Mouse (Mus musculus) kidney, embryonic 16.5 days (tissue): ENCODE data around the gene Cdc42. TPM values are rescaled to one million over a fixed set of nuclear protein-coding genes. Genes with fewer than 3 reads are reported as not detected.

Source experiments
- ATAC-seq: fragments of 200-750 bp; cut with Nextera tagmentation; 2 replicates; pipeline ENCODE4 v1.8.0; 2017; ENCODE audit warnings: moderate TSS enrichment; ENCODE audit not compliant: low FRiP score, low TSS enrichment
- H3K27ac ChIP-seq: fragments of 300-500 bp; sonication (generic); 2 replicates; pipeline ENCODE4 v1.5.1; 2014; ENCODE audit warnings: low read length
- H3K27me3 ChIP-seq: fragments of 300-500 bp; sonication (generic); 2 replicates; pipeline ENCODE4 v1.6.1; 2014; ENCODE audit warnings: low read length, control low read depth, mixed read lengths; ENCODE audit not compliant: insufficient read depth
- H3K36me3 ChIP-seq: fragments of 300-500 bp; sonication (generic); 2 replicates; pipeline ENCODE4 v1.6.1; 2014; ENCODE audit warnings: low read length, control low read depth, mixed read lengths; ENCODE audit not compliant: insufficient read depth
- H3K4me1 ChIP-seq: fragments of 300-500 bp; sonication (generic); 2 replicates; pipeline ENCODE4 v1.6.1; 2014; ENCODE audit warnings: low read length, control low read depth, mixed read lengths; ENCODE audit not compliant: insufficient read depth
- H3K4me2 ChIP-seq: fragments of 300-500 bp; sonication (generic); replicated peaks from 2 replicates; pipeline ENCODE4 v1.6.1; 2014; ENCODE audit warnings: low read depth, low read length
- H3K4me3 ChIP-seq: fragments of 300-500 bp; sonication (generic); 2 replicates; pipeline ENCODE4 v1.5.1; 2014; ENCODE audit warnings: mild to moderate bottlenecking, low read length
- H3K9ac ChIP-seq: fragments of 300-500 bp; sonication (generic); replicated peaks from 2 replicates; pipeline ENCODE4 v1.6.1; 2014; ENCODE audit warnings: low read length
- H3K9me3 ChIP-seq: fragments of 300-500 bp; sonication (generic); 2 replicates; pipeline ENCODE4 v1.6.1; 2016; ENCODE audit warnings: low read length, control low read depth
- WGBS: fragments of 180-500 bp; shearing (Covaris S2); extraction: QIAGEN DNeasy Blood & Tissue Kit; methylation state at CpG from one replicate; pipeline ENCODE4 v1.1.7; 2014; 5-methylcytosine and 5-hydroxymethylcytosine counted together
- polyA plus RNA-seq: library from polyadenylated mRNA; unstranded; fragments of >200 nt; fragmentation: Nextera tagmentation; extraction: Ambion mirVana; gene quantifications from 2 replicates; pipeline ENCODE4 v1.2.1, GENCODE M21; 2015

Gene Cdc42
- polyA plus RNA-seq, 1 experiment from 2014 or later = 758 TPM

DNA sequence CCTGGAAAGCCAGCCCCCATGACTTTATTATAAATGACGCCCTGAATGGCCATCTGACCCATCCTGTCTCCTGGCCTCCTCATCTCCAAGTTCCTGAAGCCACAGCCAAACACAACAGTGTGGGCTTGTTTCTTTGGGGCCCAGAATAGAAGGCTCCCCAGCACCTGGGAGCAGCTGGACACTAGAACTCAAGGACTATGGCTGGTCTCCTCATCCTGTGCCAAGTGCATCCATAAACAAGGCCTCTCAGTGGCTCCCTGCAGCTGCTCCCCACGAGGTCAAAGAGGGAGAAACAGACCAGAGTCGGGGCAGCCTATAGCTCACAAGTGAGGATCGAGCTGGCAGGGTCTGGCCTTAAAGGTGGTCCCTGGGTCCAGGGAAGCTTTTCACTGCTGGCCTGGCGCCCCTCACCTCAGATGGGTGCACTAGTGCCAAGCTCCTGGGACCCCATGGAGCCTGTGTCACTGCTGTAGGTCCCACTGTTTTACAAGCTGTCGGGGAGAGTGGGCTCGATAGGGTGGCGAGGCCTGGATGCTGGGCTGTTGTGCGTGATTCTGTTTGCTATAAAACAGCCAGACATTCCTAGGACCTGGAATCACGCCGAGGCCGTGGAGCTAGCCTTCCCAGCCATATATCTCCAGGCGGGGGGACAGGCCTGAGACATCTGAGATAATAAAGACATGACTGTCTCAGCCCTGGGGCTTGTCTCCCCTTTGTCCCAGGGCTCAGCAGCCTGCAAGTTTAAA lies 51.5 kb downstream of the Cdc42 start:
- no peak overlapping the region for H3K4me2 ChIP-seq
- peak overlapping the region; percentile 29; the same call in 1 of the 2 replicates for H3K9ac ChIP-seq
- H3K9me3 ChIP-seq = no peaks in the 10 kb centered on the region
- ATAC-seq = peak; percentile 13
- H3K4me1 ChIP-seq = peaks cover 56% of the 10 kb centered on the region
- H3K27me3 ChIP-seq = no peaks in the 10 kb centered on the region
- H3K36me3 ChIP-seq = no peaks in the 10 kb centered on the region
- peak overlapping the region; percentile 78 for H3K27ac ChIP-seq
- WGBS = 39% methylated on average over 13 of the region's 13 CpGs
- no peak overlapping the region for H3K4me3 ChIP-seq

GRCm38 (mm10) chr4:137305066-137305465 lies 52.5 kb downstream of the Cdc42 start:
- no peak overlapping the region for H3K4me3 ChIP-seq
- H3K9ac ChIP-seq = no peak overlapping the region
- peaks cover 47% of the 10 kb centered on the region for H3K4me1 ChIP-seq
- ATAC-seq = no peak
- H3K9me3 ChIP-seq = no peaks in the 10 kb centered on the region
- H3K36me3 ChIP-seq = no peaks in the 10 kb centered on the region
- no peak overlapping the region for H3K27ac ChIP-seq
- no peaks in the 10 kb centered on the region for H3K27me3 ChIP-seq
- WGBS = 89% methylated on average over 6 of the region's 7 CpGs
- no peak overlapping the region for H3K4me2 ChIP-seq

DNA sequence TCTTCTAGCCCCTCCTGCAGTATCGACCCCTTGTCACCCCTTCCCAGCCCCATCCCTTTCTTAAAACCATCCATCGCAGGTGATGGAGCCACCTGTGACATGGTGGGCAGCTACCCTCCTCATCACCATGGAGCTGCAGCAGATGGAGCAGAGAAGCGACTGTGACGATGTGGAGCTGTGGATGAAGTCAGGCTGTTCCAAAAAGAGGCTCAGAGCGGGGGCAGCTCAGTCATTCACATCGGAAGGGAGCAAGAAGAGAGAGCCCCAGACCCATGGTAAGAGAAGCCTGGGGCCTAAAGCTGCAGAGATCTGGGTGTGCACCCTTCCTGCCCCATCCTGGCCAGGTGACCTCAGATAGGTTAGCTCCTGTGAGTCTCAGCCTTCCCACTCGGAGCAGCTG lies 53.4 kb downstream of the Cdc42 start:
- Histone ChIP-seq H3K27me3 (no peaks in the 10 kb centered on the region), H3K9ac (no peak overlapping the region), H3K4me3 (no peak overlapping the region), H3K4me1 (peaks cover 46% of the 10 kb centered on the region), H3K9me3 (no peaks in the 10 kb centered on the region), H3K4me2 (no peak overlapping the region), H3K36me3 (no peaks in the 10 kb centered on the region), H3K27ac (no peak overlapping the region)
- WGBS = 89% methylated on average over 7 of the region's 7 CpGs
- ATAC-seq = no peak

DNA sequence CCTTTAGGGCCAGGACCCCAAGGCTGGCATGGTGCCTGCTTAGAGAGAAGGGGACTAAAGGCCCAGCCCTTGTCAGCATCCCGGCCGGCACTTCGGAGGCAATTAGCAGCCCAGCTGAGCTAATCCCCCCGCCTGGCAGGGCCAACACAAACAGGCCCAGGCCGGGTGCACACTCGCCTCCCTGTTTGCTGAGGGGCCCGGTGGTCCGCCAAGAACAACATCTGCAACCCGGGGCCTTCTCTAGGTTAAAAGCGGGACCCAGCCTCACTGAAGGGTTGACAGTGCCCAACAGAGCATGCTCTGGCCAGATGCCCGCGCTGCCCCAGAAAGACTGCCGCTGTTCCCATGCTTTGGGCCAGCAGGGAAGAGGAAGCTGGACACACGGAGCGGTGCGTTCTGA lies 55.9 kb downstream of the Cdc42 start:
- Histone ChIP-seq H3K9ac (0 out of 2 replicates have a peak overlapping the region, but pooled peaks have one; percentile 9), H3K27ac (no peak overlapping the region), H3K9me3 (no peaks in the 10 kb centered on the region), H3K4me3 (no peak overlapping the region), H3K4me2 (no peak overlapping the region), H3K36me3 (no peaks in the 10 kb centered on the region), H3K4me1 (peaks cover 30% of the 10 kb centered on the region), H3K27me3 (no peaks in the 10 kb centered on the region)
- ATAC-seq = no peak
- 53% methylated on average over 16 of the region's 16 CpGs for WGBS

DNA sequence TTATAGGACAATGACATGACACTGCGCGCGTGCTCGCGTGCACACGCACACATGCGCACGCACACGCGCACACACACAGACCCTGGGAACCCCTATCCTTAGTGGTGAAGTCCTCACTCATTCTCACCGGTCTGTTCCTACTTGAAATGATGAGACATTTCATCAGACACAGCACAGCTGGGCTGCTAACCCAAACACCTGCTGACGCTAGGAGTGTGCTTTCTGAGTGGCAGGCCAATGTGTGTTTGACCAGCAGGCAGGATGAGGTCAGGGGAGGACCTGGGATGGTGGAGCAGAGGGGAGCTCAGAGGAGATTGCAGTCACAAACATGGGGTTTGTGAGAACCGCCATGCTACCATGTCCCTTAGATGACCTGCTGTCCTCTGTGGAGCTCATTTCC lies 57.3 kb downstream of the Cdc42 start:
- no peak overlapping the region for H3K27ac ChIP-seq
- ATAC-seq = no peak
- H3K36me3 ChIP-seq = peaks cover 3% of the 10 kb centered on the region; the same call in 1 of the 2 replicates
- no peaks in the 10 kb centered on the region for H3K27me3 ChIP-seq
- H3K4me2 ChIP-seq = no peak overlapping the region
- 87% methylated on average over 13 of the region's 13 CpGs for WGBS
- peaks cover 16% of the 10 kb centered on the region for H3K4me1 ChIP-seq
- H3K9ac ChIP-seq = no peak overlapping the region
- no peak overlapping the region for H3K4me3 ChIP-seq
- H3K9me3 ChIP-seq = no peaks in the 10 kb centered on the region

GRCm38 (mm10) chr4:137298406-137298805 lies 59.1 kb downstream of the Cdc42 start:
- WGBS = 82% methylated on average over 8 of the region's 8 CpGs
- no peak for ATAC-seq
- H3K36me3 ChIP-seq = peaks cover 3% of the 10 kb centered on the region; the same call in 1 of the 2 replicates
- H3K9ac ChIP-seq = no peak overlapping the region
- no peak overlapping the region for H3K27ac ChIP-seq
- no peak overlapping the region for H3K4me2 ChIP-seq
- peaks cover 14% of the 10 kb centered on the region for H3K4me1 ChIP-seq
- no peaks in the 10 kb centered on the region for H3K27me3 ChIP-seq
- no peak overlapping the region for H3K4me3 ChIP-seq
- H3K9me3 ChIP-seq = no peaks in the 10 kb centered on the region

GRCm38 (mm10) chr4:137297611-137298010 lies 59.9 kb downstream of the Cdc42 start:
- no peak overlapping the region for H3K4me3 ChIP-seq
- no peaks in the 10 kb centered on the region for H3K27me3 ChIP-seq
- H3K9ac ChIP-seq = no peak overlapping the region
- H3K9me3 ChIP-seq = no peaks in the 10 kb centered on the region
- H3K4me2 ChIP-seq = no peak overlapping the region
- H3K27ac ChIP-seq = no peak overlapping the region
- 84% methylated on average over 4 of the region's 4 CpGs for WGBS
- H3K4me1 ChIP-seq = peaks cover 9% of the 10 kb centered on the region
- no peak for ATAC-seq
- H3K36me3 ChIP-seq = peaks cover 3% of the 10 kb centered on the region; the same call in 1 of the 2 replicates

GRCm38 (mm10) chr4:137294951-137295350 lies 62.6 kb downstream of the Cdc42 start:
- 85% methylated on average over 8 of the region's 8 CpGs for WGBS
- Histone ChIP-seq H3K9ac (no peak overlapping the region), H3K4me3 (no peak overlapping the region), H3K27me3 (no peaks in the 10 kb centered on the region), H3K27ac (no peak overlapping the region), H3K4me1 (no peaks in the 10 kb centered on the region), H3K9me3 (no peaks in the 10 kb centered on the region), H3K36me3 (peaks cover 3% of the 10 kb centered on the region; the same call in 1 of the 2 replicates), H3K4me2 (no peak overlapping the region)
- ATAC-seq = no peak

DNA sequence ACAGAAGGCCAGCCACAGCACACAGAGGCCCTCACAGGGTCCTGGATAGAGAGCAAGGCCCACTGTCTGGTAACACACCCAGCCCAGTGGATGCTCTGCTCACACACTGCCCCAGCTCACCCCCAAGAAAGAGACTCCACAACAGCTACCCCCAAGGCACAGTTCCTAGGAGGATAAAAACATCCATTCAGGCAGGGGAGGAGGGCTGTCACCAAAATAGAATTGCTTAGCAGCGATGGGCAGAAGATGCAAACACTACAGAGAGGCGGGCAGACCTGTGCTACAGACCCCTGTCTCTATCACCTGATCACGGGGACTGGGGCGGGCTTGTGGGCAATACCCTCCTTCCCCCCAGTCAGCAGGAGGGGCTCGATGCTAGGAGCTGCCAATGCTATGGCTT lies 63.0 kb downstream of the Cdc42 start:
- Histone ChIP-seq H3K9me3 (no peaks in the 10 kb centered on the region), H3K9ac (no peak overlapping the region), H3K27me3 (no peaks in the 10 kb centered on the region), H3K4me1 (no peaks in the 10 kb centered on the region), H3K4me2 (no peak overlapping the region), H3K4me3 (no peak overlapping the region), H3K36me3 (peaks cover 3% of the 10 kb centered on the region; the same call in 1 of the 2 replicates), H3K27ac (no peak overlapping the region)
- WGBS = 74% methylated on average over 5 of the region's 5 CpGs
- no peak for ATAC-seq

- Histone ChIP-seq H3K4me2 (no peak overlapping the region), H3K9me3 (no peaks in the 10 kb centered on the region), H3K36me3 (peaks cover 3% of the 10 kb centered on the region; the same call in 1 of the 2 replicates), H3K4me3 (no peak overlapping the region), H3K27ac (no peak overlapping the region), H3K4me1 (no peaks in the 10 kb centered on the region), H3K9ac (no peak overlapping the region), H3K27me3 (no peaks in the 10 kb centered on the region)
- ATAC-seq = no peak
- 82% methylated on average over 7 of the region's 7 CpGs for WGBS
These were observed 63.5 kb downstream of the Cdc42 start for GRCm38 (mm10) chr4:137294032-137294431.
